Mouse (Mus musculus) ovary, postnatal 10 days (tissue): ENCODE data around the gene Gucy1b2.

Experiments used
- DNase-seq: peaks from one replicate; pipeline ENCODE4 v3.0.0; 2022; ENCODE audit warnings: low spot score

Gucy1b2 gene

GRCm38 (mm10) chr14:62443840-62444430, 12.2 kb downstream of the Gucy1b2 start:
- no peak for DNase-seq

DNA sequence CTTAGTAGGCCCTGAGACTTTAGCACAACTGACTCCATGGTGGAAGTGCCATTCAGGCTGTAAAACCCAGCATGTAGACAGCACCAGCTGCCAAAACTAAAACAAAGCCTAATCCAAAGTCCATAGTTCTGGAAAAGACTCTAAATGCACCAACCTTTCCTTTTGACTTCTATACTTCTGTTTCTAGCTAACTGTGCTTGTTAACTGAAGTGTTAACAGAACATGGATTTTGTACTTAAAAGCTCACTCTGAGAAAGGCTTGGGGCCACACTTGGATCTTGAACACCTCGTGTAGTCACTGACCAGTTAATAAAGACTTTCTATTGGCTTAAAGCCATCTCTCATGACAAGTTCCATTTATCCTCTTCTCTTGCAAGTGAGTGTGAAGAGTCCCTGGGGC, 13.1 kb downstream of the Gucy1b2 start:
- DNase-seq, result no peak

DNA sequence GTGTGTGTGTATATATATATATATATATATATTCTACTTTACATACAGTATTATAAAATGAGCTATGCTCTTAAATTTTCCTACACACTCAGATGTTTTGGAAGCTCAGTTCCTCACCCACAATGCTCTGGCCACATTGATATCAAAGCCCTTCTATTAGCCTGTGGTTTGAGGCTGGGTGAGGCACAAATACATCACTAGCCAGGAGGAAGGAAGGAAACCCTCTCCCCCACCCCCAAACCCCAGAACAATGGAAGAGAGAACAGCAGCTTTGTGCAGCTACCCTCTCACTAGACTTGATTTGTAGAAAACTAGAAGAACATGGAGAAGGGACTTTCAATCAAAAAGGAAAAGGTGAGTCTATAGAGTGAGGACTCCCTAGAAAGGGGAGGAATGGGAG, 16.1 kb downstream of the Gucy1b2 start:
- no peak for DNase-seq

- DNase-seq, result no peak
These were observed 17.9 kb downstream of the Gucy1b2 start for GRCm38 (mm10) chr14:62438236-62438635.

- no peak for DNase-seq
These were observed 18.3 kb downstream of the Gucy1b2 start for GRCm38 (mm10) chr14:62437806-62438205.

DNA sequence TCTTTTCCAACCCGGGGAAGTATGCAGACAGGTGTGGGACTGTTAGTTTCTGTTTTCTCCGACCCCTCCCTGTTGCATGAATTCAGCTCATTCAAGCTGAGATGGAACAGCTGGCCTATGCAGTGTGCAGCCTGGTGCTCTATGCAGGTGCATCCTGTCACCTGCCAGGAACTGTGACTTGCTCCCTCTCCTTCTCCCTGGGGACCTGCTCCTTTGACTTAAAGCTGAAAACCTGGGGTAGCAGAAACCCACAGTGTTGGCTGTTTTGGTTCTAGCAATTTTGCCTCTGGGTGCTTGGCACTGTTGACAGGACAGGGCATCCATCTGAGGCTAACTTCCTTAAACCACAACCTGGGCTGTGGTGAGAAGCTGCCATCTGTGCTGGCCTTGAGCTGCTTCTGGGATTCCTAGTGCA, 30.8 kb downstream of the Gucy1b2 start:
- no peak for DNase-seq

DNA sequence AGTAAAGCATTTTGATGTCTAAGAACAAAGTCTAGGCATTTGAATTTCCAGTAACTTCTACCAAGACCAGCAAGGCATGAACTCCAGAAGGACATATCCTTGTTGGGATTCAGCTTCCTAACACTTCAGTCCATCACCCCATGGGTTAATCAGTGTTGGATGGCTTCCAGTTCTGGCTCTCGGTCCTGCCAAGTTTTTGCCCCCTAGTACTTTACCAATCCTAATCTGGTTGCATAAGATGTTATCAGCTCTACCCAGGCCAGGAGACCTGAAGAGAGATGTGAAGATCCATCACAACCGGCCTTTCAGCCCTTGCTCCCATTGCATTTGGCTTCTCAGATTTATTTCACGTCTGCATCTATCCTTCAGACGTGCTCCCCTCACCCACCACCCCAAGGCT, 33.8 kb downstream of the Gucy1b2 start:
- DNase-seq, result no peak

- DNase-seq, result no peak
These were observed 38.6 kb downstream of the Gucy1b2 start for GRCm38 (mm10) chr14:62417501-62417900.

DNA sequence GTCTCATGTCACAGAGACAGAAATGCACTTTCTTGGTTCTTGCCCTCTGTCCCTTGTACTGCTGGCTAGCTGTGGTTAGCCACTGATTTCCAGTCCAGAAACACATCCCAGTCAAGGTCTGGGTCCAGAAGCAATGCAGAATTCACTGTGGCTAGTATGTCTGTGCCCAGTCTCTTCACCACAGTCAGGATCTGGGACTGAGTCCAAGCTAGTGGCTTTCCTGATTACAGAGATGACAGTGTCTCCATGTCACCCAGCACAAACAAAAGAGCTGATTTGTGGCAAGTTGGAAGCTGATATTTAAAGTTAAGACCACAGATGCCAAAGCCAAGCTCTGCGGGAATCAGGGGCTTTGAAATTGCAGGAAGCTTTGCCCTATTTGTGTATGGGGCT, 39.4 kb downstream of the Gucy1b2 start:
- DNase-seq, result no peak

- no peak for DNase-seq
These were observed 39.9 kb downstream of the Gucy1b2 start for GRCm38 (mm10) chr14:62416007-62416741.

GRCm38 (mm10) chr14:62395346-62395745, 60.7 kb downstream of the Gucy1b2 start:
- no peak for DNase-seq

DNA sequence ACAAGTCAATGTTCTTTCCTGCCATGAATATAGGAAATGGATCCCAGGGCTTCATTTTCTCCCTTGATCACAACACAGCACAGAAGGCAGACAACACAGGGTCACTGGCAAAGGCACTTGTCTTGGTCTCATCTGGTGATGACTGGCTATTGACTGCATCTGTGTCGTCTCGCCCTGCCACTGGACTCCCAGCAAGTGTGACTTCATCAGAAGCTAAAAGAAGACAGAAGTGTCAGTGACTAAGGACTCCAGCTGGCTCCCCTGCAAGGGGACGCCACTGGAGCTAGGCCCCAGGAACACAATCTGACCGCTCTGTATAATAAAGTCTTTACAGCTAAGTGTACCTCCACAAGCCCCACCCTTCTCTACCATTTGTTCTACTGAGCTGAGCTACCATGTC, 63.3 kb downstream of the Gucy1b2 start:
- no peak for DNase-seq

GRCm38 (mm10) chr14:62389729-62390536, 66.2 kb downstream of the Gucy1b2 start:
- no peak for DNase-seq

- DNase-seq, result no peak
These were observed 66.9 kb downstream of the Gucy1b2 start for GRCm38 (mm10) chr14:62389064-62389728.

GRCm38 (mm10) chr14:62383786-62384299, 72.2 kb downstream of the Gucy1b2 start:
- no peak for DNase-seq

DNA sequence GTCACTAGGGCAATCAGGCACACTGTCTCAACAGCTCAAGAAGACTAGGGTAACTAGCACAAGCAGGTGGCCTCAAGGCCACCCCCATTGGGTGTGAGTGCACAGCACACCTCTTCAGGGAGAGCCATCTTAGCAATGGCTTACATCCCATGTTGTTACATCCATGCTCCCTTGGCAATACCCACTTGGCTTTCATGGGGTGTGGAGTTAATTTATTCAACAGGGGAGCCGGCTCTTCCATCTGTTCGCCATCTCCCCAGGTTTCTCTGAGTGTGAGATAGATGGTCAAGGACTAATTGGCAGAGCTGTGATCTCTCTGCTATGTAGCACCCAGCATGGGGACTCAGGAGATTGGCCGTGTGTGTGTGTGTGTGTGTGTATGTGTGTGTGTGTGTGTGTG, 73.0 kb downstream of the Gucy1b2 start:
- no peak for DNase-seq

- no peak for DNase-seq
These were observed 75.5 kb downstream of the Gucy1b2 start for GRCm38 (mm10) chr14:62380606-62381005.

DNA sequence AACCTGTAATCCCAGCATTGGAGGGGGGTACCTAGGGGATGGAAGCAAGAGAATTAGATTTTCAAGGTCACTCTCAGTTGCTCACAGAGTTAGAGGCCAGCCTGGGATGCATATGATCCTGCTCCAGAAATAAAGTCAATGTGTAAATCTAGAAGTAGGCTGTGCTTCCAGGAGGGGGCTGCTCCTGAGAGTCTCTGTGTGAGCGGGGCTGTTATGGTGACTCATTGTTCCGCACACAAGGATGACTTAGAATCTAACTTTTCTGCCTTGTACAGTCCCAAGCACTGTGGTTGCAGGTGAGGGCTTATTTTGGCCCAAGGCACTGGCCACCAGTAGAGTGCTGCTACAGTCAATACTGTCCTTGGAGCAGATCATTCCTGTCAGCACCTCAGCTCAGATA, 76.7 kb downstream of the Gucy1b2 start:
- no peak for DNase-seq

DNA sequence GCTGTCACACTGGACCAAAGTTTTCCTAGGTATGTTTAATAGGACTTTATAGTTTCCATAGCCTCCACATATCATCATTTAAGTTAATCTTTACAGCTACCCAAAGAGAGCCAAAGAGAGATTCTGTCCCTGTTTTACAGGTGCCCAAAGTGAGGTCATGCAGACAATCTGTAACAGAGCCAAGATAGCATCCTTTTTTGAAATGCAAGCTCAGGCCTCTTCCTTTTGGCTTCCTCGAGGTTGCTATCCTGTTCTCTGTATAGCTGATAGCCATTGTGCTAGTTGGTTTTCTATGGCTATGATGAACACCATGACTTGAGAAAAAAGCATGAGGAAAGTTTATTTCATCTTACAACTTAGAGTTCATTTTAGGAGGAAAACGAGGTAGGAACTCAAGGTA, 80.0 kb downstream of the Gucy1b2 start:
- DNase-seq, result no peak

DNA sequence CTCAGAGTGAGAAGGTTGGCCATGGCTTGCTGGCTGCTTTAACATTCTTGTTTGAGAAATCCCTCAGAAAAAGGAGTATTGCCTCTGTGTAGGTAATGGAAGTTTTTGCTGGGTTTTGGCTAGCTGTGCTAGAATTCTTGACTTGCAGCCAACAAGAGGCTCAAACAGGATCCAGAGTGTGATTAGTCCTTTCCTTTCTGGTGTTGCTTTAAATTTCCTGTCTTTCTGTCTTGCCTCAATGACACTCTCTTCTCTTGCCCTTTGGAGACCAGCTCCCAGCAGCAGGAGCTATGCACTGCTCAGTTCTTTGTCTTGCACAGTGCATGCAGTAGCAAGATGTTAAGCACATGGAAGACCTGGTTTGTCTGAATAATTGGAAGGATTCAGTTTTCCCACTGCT, 80.4 kb downstream of the Gucy1b2 start:
- no peak for DNase-seq

DNA sequence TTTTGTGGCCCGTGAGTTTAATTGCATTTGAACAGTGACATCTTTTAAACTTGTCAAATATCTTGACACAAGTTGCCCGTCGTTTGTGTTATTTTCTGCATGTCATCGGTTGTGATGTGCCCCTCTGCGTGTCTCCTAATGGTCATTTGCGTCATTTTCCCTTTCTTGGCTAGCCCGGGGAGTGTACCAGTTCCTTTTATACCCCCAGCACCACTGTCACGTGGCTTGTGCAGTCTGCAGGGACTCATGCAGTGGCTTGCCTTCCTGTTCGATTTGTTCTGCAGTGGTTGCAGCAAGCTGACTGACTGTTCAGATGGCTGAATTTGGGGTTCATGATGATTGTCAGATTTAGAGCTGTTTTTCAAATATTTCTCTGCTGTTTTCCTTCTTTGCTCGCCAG, 82.1 kb downstream of the Gucy1b2 start:
- no peak for DNase-seq

GRCm38 (mm10) chr14:62370819-62371218, 85.3 kb downstream of the Gucy1b2 start:
- DNase-seq, result no peak
